Mouse (Mus musculus) lung, adult 2 months (tissue): ENCODE data around the gene Gfra1. TPM values are rescaled to one million over a fixed set of nuclear protein-coding genes. Genes with fewer than 3 reads are reported as not detected.

Experiments used
- DNase-seq: peaks from one replicate; pipeline ENCODE4 v3.0.0; 2022
- H3K4me1 ChIP-seq: fragments of 200-500 bp; 2 replicates; pipeline ENCODE4 v1.6.1; 2011; ENCODE audit warnings: low read length; ENCODE audit not compliant: control insufficient read depth, insufficient read depth
- H3K4me3 ChIP-seq: fragments of 200-500 bp; replicated peaks from 2 replicates; pipeline ENCODE3; 2011; ENCODE audit warnings: low read depth, mild to moderate bottlenecking, control low read depth, low read length; ENCODE audit errors: extremely low read depth
- CTCF ChIP-seq: fragments of 200-500 bp; IDR thresholded peaks from 2 replicates; pipeline ENCODE4 v1.5.1; 2011; ENCODE audit warnings: mild to moderate bottlenecking, low read length, control low read depth; ENCODE audit not compliant: insufficient read depth
- POLR2A ChIP-seq: fragments of 200-500 bp; IDR thresholded peaks from 2 replicates; pipeline ENCODE4 v1.6.1; 2011; ENCODE audit warnings: low read depth, mild to moderate bottlenecking, control low read depth, low read length, borderline replicate concordance; ENCODE audit errors: extremely low read depth
- WGBS: fragments of 180-500 bp; shearing (Covaris S2); methylation state at CpG from one replicate; pipeline ENCODE4 v1.1.7; 2018; 5-methylcytosine and 5-hydroxymethylcytosine counted together
- polyA plus RNA-seq: library from polyadenylated mRNA; depleted of rRNA; stranded (reverse); fragments of >200 nt; gene quantifications from 2 replicates; pipeline ENCODE4 v1.2.3, GENCODE M21; 2012

The Gfra1 gene
- polyA plus RNA-seq, 1 experiment, result 7.8 TPM

- Histone ChIP-seq H3K4me3 (no peak overlapping the region), H3K4me1 (no peaks in the 10 kb centered on the region; the same call in 1 of the 2 replicates)
- 81% methylated on average over 7 of the region's 7 CpGs for WGBS
- DNase-seq, result no peak
- TF ChIP-seq CTCF (no peak), POLR2A (no peak)
Observed at GRCm38 (mm10) chr19:58382535-58382934, 73.2 kb downstream of the Gfra1 start.

GRCm38 (mm10) chr19:58377969-58378368, 77.7 kb downstream of the Gfra1 start:
- Histone ChIP-seq H3K4me3 (no peak overlapping the region), H3K4me1 (no peaks in the 10 kb centered on the region; the same call in 1 of the 2 replicates)
- no peak for DNase-seq
- no peak for TF ChIP-seq POLR2A
- TF ChIP-seq CTCF, result no peak
- WGBS, result 38% methylated on average over 8 of the region's 8 CpGs

DNA sequence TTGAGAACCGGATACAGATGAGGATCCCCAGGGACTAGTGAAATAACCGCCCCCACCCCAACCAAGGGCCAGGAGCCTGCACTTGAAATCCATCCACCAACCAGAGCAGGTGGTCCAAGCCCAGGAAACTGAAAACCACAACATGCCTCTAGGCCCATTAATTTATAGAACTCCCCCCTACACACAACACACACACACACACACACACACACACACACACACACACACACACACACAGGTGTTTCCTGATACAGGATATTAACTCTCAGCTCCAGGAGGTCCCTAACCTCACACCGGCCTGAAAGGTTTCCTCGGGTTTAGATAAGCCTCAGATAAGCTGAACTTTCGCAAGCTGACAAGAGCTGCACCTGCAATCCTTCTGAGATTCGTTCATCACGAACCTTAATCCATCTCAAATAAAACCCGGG, 79.0 kb downstream of the Gfra1 start:
- Histone ChIP-seq H3K4me3 (no peak overlapping the region), H3K4me1 (no peaks in the 10 kb centered on the region)
- no peak for DNase-seq
- TF ChIP-seq POLR2A, result no peak
- TF ChIP-seq CTCF, result no peak
- 38% methylated on average over 8 of the region's 8 CpGs for WGBS

DNA sequence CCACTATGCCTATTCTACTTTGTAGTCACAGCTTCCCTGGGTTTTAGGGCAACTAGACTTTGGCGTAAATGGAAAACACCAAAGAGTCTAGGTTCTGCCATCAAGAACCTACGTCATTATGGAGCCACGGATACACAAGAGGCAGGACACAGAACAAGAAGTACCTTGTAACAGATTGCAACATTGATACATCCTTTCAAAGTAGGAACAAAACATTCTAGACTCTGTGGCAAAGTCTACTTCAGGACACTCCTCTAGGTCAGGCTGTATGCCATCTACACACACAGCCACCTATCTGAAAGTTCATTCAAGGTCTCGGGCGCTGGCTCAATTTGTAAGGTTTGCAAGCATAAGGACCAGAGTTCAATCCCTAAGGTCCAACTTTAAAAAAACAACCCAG, 81.1 kb downstream of the Gfra1 start:
- 92% methylated on average over 5 of the region's 5 CpGs for WGBS
- Histone ChIP-seq H3K4me3 (no peak overlapping the region), H3K4me1 (no peaks in the 10 kb centered on the region)
- no peak for DNase-seq
- TF ChIP-seq CTCF (no peak), POLR2A (no peak)

GRCm38 (mm10) chr19:58374155-58374554, 81.6 kb downstream of the Gfra1 start:
- 90% methylated on average over 4 of the region's 4 CpGs for WGBS
- Histone ChIP-seq H3K4me3 (no peak overlapping the region), H3K4me1 (no peaks in the 10 kb centered on the region)
- DNase-seq, result no peak
- TF ChIP-seq POLR2A (no peak), CTCF (no peak)

DNA sequence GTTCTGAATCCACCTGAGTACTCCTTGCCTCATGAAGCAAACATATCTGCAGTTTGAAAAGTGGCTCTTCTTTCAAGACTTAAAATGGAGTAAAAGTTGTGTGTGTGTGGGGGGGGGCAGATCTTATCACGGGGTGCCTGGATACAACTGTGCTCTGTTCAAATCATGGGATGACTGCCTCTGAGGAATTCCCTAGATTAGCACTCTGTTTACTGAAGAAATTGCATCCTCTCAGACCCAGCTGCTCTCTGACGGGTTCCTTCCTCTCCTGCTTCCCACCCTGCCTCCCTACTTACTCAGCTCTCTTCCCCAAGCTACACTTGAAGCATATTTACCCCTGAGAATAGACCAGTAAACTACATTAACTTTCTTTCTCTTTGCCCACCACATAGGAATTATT, 87.2 kb downstream of the Gfra1 start:
- Histone ChIP-seq H3K4me1 (no peaks in the 10 kb centered on the region), H3K4me3 (no peak overlapping the region)
- no peak for DNase-seq
- TF ChIP-seq POLR2A (no peak), CTCF (no peak)
- WGBS, result 28% methylated on average over 2 of the region's 2 CpGs

GRCm38 (mm10) chr19:58364688-58365087, 91.0 kb downstream of the Gfra1 start:
- no peak for DNase-seq
- Histone ChIP-seq H3K4me1 (no peaks in the 10 kb centered on the region), H3K4me3 (no peak overlapping the region)
- WGBS, result 76% methylated on average over 9 of the region's 9 CpGs
- no peak for TF ChIP-seq CTCF
- TF ChIP-seq POLR2A, result no peak

DNA sequence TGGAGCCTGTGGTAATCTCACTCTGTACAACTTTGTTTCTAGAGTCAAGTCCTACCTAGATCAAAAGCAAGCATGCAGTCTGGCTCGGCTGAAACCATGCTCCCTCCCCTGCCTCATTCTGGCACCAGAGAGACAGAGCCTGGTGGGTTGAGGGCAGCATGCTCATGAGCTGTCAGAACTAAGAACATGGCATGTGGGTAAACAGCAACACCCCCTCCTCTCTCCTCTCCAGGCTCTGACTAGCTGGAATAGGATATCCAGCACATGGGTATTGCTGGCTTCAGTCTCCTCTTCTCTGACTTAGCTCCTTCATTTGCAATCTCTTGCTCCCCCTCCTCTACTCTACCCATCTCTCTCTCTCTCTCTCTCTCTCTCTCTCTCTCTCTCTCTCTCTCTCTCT, 94.7 kb downstream of the Gfra1 start:
- 57% methylated on average over 1 of the region's 1 CpGs for WGBS
- TF ChIP-seq POLR2A (no peak), CTCF (no peak)
- DNase-seq, result no peak
- Histone ChIP-seq H3K4me1 (no peaks in the 10 kb centered on the region), H3K4me3 (no peak overlapping the region)

GRCm38 (mm10) chr19:58358063-58358462, 97.6 kb downstream of the Gfra1 start:
- WGBS, result 82% methylated on average over 13 of the region's 13 CpGs
- H3K4me3 ChIP-seq, result no peak overlapping the region
- TF ChIP-seq POLR2A, result no peak
- TF ChIP-seq CTCF, result no peak
- no peaks in the 10 kb centered on the region for H3K4me1 ChIP-seq
- DNase-seq, result no peak

- DNase-seq, result no peak
- WGBS, result 17% methylated on average over 2 of the region's 2 CpGs
- TF ChIP-seq CTCF (no peak), POLR2A (no peak)
- Histone ChIP-seq H3K4me3 (no peak overlapping the region), H3K4me1 (no peaks in the 10 kb centered on the region)
Observed at GRCm38 (mm10) chr19:58353953-58354352, 101.8 kb downstream of the Gfra1 start.

DNA sequence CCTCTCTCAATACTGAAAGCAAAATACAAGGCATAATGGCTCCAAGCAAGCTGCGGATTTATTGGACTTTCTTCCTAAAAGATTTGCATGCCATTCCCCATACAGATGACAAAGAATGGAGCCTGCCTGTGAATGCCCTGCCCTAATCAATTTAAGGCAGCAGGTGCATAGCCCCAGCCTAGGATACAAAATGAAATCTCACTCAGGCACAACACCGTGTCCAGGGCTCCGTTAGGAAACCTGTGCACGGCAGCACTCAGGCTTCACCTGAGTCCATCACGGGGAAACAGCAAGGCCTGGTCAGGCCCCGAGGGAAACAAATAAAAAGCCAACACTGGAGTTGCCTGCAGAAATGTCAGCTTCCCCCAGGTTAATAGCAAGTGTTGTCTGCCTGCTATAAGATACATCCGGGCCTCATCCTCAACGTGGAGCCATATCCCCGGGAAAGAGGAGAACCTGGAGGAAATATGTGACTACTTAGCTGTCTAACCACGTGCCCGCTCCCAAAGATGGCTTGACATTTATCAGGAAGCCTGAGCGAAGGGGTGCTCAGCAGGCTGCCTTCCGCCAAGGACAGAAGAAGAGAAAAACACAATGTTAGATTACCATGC, 102.3 kb downstream of the Gfra1 start:
- TF ChIP-seq POLR2A, result no peak
- TF ChIP-seq CTCF, result no peak
- DNase-seq, result no peak
- Histone ChIP-seq H3K4me1 (no peaks in the 10 kb centered on the region), H3K4me3 (no peak overlapping the region)
- WGBS, result 82% methylated on average over 13 of the region's 13 CpGs
